Mouse (Mus musculus) stomach, adult 2 months (tissue): ENCODE data around the gene Bcl2a1d. TPM values are rescaled to one million over a fixed set of nuclear protein-coding genes. Genes with fewer than 3 reads are reported as not detected.

ENCODE experiments used
- polyA plus RNA-seq: library from polyadenylated mRNA; depleted of rRNA; stranded (reverse); fragments of >200 nt; gene quantifications from 2 replicates; pipeline ENCODE4 v1.2.3, GENCODE M21; 2012; rRNA removed

The Bcl2a1d gene
- 0.08 TPM in 1 of 2 replicates, not detected in the other for polyA plus RNA-seq

GRCm38 (mm10) chr9:88731728-88732127 lies at the start of gene Bcl2a1d:
Bcl2a1d (minus strand) TSS chr9:88731914.

GRCm38 (mm10) chr9:88719989-88720537 lies 11.7 kb downstream of the Bcl2a1d start, which contains the start of gene Mthfsl:
Mthfsl (minus strand) TSS chr9:88720296.

Other genes with a start within 250 kb of the Bcl2a1d start
- gene Syncrip, start 249.3 kb downstream of the Bcl2a1d start, polyA plus RNA-seq: 1.7 and 2.3 TPM in 2 replicates
- 0.73 and 1.0 TPM in 2 replicates for gene Zfp949, start 183.9 kb downstream of the Bcl2a1d start, polyA plus RNA-seq
- 0.08 TPM in 1 of 2 replicates, not detected in the other for gene Trim43a, start 151.0 kb downstream of the Bcl2a1d start, polyA plus RNA-seq
- gene Mthfsl, start 11.6 kb downstream of the Bcl2a1d start, polyA plus RNA-seq: 1.4 and 2.7 TPM in 2 replicates
- gene Trim43c, start 107.2 kb upstream of the Bcl2a1d start, polyA plus RNA-seq: not detected in 2 replicates
- 0.11 and 0.18 TPM in 2 replicates for gene Bcl2a1a, start 225.0 kb upstream of the Bcl2a1d start, polyA plus RNA-seq